Mouse (Mus musculus): ENCODE measurements at regions not wholly inside any gene's neighbourhood (a gene's known extent, or its start where the extent isn't known, plus 50 kb on each side); places are given as distances from the start of the nearest gene placed in this dataset.

GRCm38 (mm10) chr13:60416024-60416423 lies 185.7 kb upstream of the Dapk1 start:
- ATAC-seq (replicated peaks; ENCODE audit: extremely low read depth, insufficient read depth, low FRiP score): no peak
- no peaks in the 10 kb centered on the region for H3K9me3 ChIP-seq (replicated peaks; ENCODE audit: control insufficient read depth, low read length)
- peaks cover 11% of the 10 kb centered on the region for H3K4me1 ChIP-seq (ENCODE audit: control insufficient read depth, insufficient read depth, low read length)
- H3K4me3 ChIP-seq (ENCODE audit: low read length): no peak overlapping the region
- H3K4me2 ChIP-seq (ENCODE audit: low read depth, low read length): no peak overlapping the region
- WGBS: 70% methylated on average over 1 of the region's 1 CpGs
- H3K27ac ChIP-seq (ENCODE audit: low read length): no peak overlapping the region
- H3K36me3 ChIP-seq (ENCODE audit: control insufficient read depth, insufficient read depth): no peaks in the 10 kb centered on the region
- H3K9ac ChIP-seq (ENCODE audit: low read length): no peak overlapping the region
- H3K27me3 ChIP-seq (ENCODE audit: control insufficient read depth, insufficient read depth, low read length): no peaks in the 10 kb centered on the region

- no peak for ATAC-seq (replicated peaks; ENCODE audit: extremely low read depth, insufficient read depth, low FRiP score)
- H3K4me3 ChIP-seq (ENCODE audit: low read length): no peak overlapping the region
- 81% methylated on average over 8 of the region's 8 CpGs for WGBS
- H3K4me2 ChIP-seq (ENCODE audit: low read depth, low read length): no peak overlapping the region
- H3K36me3 ChIP-seq (ENCODE audit: control insufficient read depth, insufficient read depth): no peaks in the 10 kb centered on the region
- no peak overlapping the region for H3K9ac ChIP-seq (ENCODE audit: low read length)
- peaks cover 13% of the 10 kb centered on the region for H3K4me1 ChIP-seq (ENCODE audit: control insufficient read depth, insufficient read depth, low read length)
- no peaks in the 10 kb centered on the region for H3K9me3 ChIP-seq (replicated peaks; ENCODE audit: control insufficient read depth, low read length)
- peak overlapping the region; percentile 41 for H3K27ac ChIP-seq (ENCODE audit: low read length)
- no peaks in the 10 kb centered on the region for H3K27me3 ChIP-seq (ENCODE audit: control insufficient read depth, insufficient read depth, low read length)
Measured at GRCm38 (mm10) chr13:60417015-60417414, 184.7 kb upstream of the Dapk1 start.

GRCm38 (mm10) chr13:60417436-60418158 lies 184.2 kb upstream of the Dapk1 start:
- Histone ChIP-seq H3K9me3 (replicated peaks; ENCODE audit: control insufficient read depth, low read length) (no peaks in the 10 kb centered on the region), H3K27ac (ENCODE audit: low read length) (peak overlapping the region; percentile 6; the same call in 1 of the 2 replicates), H3K4me2 (ENCODE audit: low read depth, low read length) (no peak overlapping the region), H3K36me3 (ENCODE audit: control insufficient read depth, insufficient read depth) (no peaks in the 10 kb centered on the region), H3K4me1 (ENCODE audit: control insufficient read depth, insufficient read depth, low read length) (peaks cover 13% of the 10 kb centered on the region), H3K9ac (ENCODE audit: low read length) (no peak overlapping the region), H3K4me3 (ENCODE audit: low read length) (no peak overlapping the region), H3K27me3 (ENCODE audit: control insufficient read depth, insufficient read depth, low read length) (no peaks in the 10 kb centered on the region)
- ATAC-seq (replicated peaks; ENCODE audit: extremely low read depth, insufficient read depth, low FRiP score): peak; percentile 74
- WGBS: 62% methylated on average over 14 of the region's 14 CpGs

GRCm38 (mm10) chr13:60420386-60420785 lies 181.4 kb upstream of the Dapk1 start:
- no peak overlapping the region for H3K4me3 ChIP-seq (ENCODE audit: low read length)
- no peak for ATAC-seq (replicated peaks; ENCODE audit: extremely low read depth, insufficient read depth, low FRiP score)
- 0 out of 2 replicates have a peak overlapping the region, but pooled peaks have one; percentile 17 for H3K9ac ChIP-seq (ENCODE audit: low read length)
- WGBS: 69% methylated on average over 7 of the region's 7 CpGs
- H3K4me2 ChIP-seq (ENCODE audit: low read depth, low read length): no peak overlapping the region
- H3K4me1 ChIP-seq (ENCODE audit: control insufficient read depth, insufficient read depth, low read length): peaks cover 13% of the 10 kb centered on the region
- peak overlapping the region; percentile 73 for H3K27ac ChIP-seq (ENCODE audit: low read length)
- no peaks in the 10 kb centered on the region for H3K27me3 ChIP-seq (ENCODE audit: control insufficient read depth, insufficient read depth, low read length)
- no peaks in the 10 kb centered on the region for H3K9me3 ChIP-seq (replicated peaks; ENCODE audit: control insufficient read depth, low read length)
- H3K36me3 ChIP-seq (ENCODE audit: control insufficient read depth, insufficient read depth): no peaks in the 10 kb centered on the region

GRCm38 (mm10) chr13:60420842-60421696 lies 180.7 kb upstream of the Dapk1 start:
- 15% methylated on average over 3 of the region's 3 CpGs for WGBS

GRCm38 (mm10) chr13:60424267-60424666 lies 177.5 kb upstream of the Dapk1 start:
- Histone ChIP-seq H3K9me3 (replicated peaks; ENCODE audit: control insufficient read depth, low read length) (no peaks in the 10 kb centered on the region), H3K36me3 (ENCODE audit: control insufficient read depth, insufficient read depth) (no peaks in the 10 kb centered on the region), H3K27ac (ENCODE audit: low read length) (no peak overlapping the region), H3K4me1 (ENCODE audit: control insufficient read depth, insufficient read depth, low read length) (peaks cover 14% of the 10 kb centered on the region), H3K27me3 (ENCODE audit: control insufficient read depth, insufficient read depth, low read length) (no peaks in the 10 kb centered on the region), H3K9ac (ENCODE audit: low read length) (no peak overlapping the region), H3K4me2 (ENCODE audit: low read depth, low read length) (no peak overlapping the region), H3K4me3 (ENCODE audit: low read length) (no peak overlapping the region)
- ATAC-seq (replicated peaks; ENCODE audit: extremely low read depth, insufficient read depth, low FRiP score): no peak
- 69% methylated on average over 6 of the region's 6 CpGs for WGBS

More at GRCm38 (mm10) chr13:60420842-60421696, 180.7 kb upstream of the Dapk1 start:
- no peaks in the 10 kb centered on the region for H3K9me3 ChIP-seq (replicated peaks; ENCODE audit: control insufficient read depth, low read length)
- H3K27me3 ChIP-seq (ENCODE audit: control insufficient read depth, insufficient read depth, low read length): no peaks in the 10 kb centered on the region
- H3K4me3 ChIP-seq (ENCODE audit: low read length): no peak overlapping the region
- H3K36me3 ChIP-seq (ENCODE audit: control insufficient read depth, insufficient read depth): no peaks in the 10 kb centered on the region
- peak; percentile 82 for ATAC-seq (replicated peaks; ENCODE audit: extremely low read depth, insufficient read depth, low FRiP score)
- H3K9ac ChIP-seq (ENCODE audit: low read length): no peak overlapping the region
- H3K4me1 ChIP-seq (ENCODE audit: control insufficient read depth, insufficient read depth, low read length): peaks cover 13% of the 10 kb centered on the region
- no peak overlapping the region for H3K4me2 ChIP-seq (ENCODE audit: low read depth, low read length)
- H3K27ac ChIP-seq (ENCODE audit: low read length): peak overlapping the region; percentile 73

GRCm38 (mm10) chr13:60425140-60425539 lies 176.6 kb upstream of the Dapk1 start:
- H3K4me1 ChIP-seq (ENCODE audit: control insufficient read depth, insufficient read depth, low read length): peaks cover 14% of the 10 kb centered on the region
- no peak overlapping the region for H3K4me3 ChIP-seq (ENCODE audit: low read length)
- 54% methylated on average over 11 of the region's 11 CpGs for WGBS
- no peak overlapping the region for H3K9ac ChIP-seq (ENCODE audit: low read length)
- no peak overlapping the region for H3K27ac ChIP-seq (ENCODE audit: low read length)
- ATAC-seq (replicated peaks; ENCODE audit: extremely low read depth, insufficient read depth, low FRiP score): no peak
- H3K36me3 ChIP-seq (ENCODE audit: control insufficient read depth, insufficient read depth): no peaks in the 10 kb centered on the region
- no peaks in the 10 kb centered on the region for H3K27me3 ChIP-seq (ENCODE audit: control insufficient read depth, insufficient read depth, low read length)
- H3K4me2 ChIP-seq (ENCODE audit: low read depth, low read length): no peak overlapping the region
- H3K9me3 ChIP-seq (replicated peaks; ENCODE audit: control insufficient read depth, low read length): no peaks in the 10 kb centered on the region

- H3K27ac ChIP-seq (ENCODE audit: low read length): no peak overlapping the region
Measured at GRCm38 (mm10) chr13:60425556-60425955, 176.2 kb upstream of the Dapk1 start.

More at GRCm38 (mm10) chr13:60425556-60425955, 176.2 kb upstream of the Dapk1 start:
- Histone ChIP-seq H3K9ac (ENCODE audit: low read length) (no peak overlapping the region), H3K36me3 (ENCODE audit: control insufficient read depth, insufficient read depth) (no peaks in the 10 kb centered on the region), H3K27me3 (ENCODE audit: control insufficient read depth, insufficient read depth, low read length) (no peaks in the 10 kb centered on the region), H3K9me3 (replicated peaks; ENCODE audit: control insufficient read depth, low read length) (no peaks in the 10 kb centered on the region), H3K4me2 (ENCODE audit: low read depth, low read length) (no peak overlapping the region), H3K4me3 (ENCODE audit: low read length) (no peak overlapping the region), H3K4me1 (ENCODE audit: control insufficient read depth, insufficient read depth, low read length) (peaks cover 10% of the 10 kb centered on the region)
- WGBS: 80% methylated on average over 6 of the region's 6 CpGs
- no peak for ATAC-seq (replicated peaks; ENCODE audit: extremely low read depth, insufficient read depth, low FRiP score)

Measured in heart, embryonic 16.5 days (tissue).